Mouse (Mus musculus): Measurements from ENCODE around the gene Pus10. TPM values are rescaled to one million over a fixed set of nuclear protein-coding genes. Genes with fewer than 3 reads are reported as not detected.
"Not testable (repeated sequence)": the region's sequence is repeated elsewhere in the genome, so short reads cannot be mapped to it uniquely, and the experiment has no call there.

Pus10 gene
- polyA plus RNA-seq, 1 experiment, result 0.21 TPM

DNA sequence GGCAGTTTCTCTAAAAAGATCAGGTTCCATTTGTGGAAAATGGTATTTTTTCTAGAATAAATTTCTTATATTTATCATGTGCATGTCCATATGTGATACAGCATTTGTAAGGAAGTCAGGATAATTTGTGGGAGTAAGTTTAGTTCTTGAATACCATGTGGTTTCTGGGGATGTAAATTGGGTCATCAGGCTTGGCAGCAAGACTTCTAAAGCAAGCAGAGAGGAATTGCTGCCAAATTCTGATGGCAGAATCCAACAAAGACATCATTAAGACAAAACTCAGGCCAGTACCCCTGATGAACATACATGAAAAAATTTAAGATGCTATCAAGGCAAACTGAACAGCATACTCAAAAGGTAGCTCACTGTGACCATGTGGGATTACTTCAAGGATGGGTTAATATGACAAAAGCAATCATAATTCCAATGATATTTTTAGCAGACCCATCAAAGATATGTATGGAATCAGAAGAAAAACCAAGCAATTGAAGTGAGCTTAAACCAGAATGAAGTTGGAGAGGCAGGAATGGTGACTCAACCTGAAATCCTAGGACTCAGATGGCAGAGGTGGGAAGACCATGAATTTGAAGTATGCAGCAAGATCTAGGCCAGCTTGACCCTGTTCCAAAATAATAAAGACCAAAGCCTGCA lies 70.5 kb downstream of the Pus10 start:
- Histone ChIP-seq H3K9me3 (ENCODE audit: control insufficient read depth, low read length) (no peaks in the 10 kb centered on the region), H3K4me1 (ENCODE audit: control insufficient read depth) (no peaks in the 10 kb centered on the region; the same call in 1 of the 2 replicates), H3K36me3 (ENCODE audit: control insufficient read depth) (peaks cover 7% of the 10 kb centered on the region), H3K27me3 (ENCODE audit: control insufficient read depth) (no peaks in the 10 kb centered on the region), H3K4me3 (replicated peaks) (no peak overlapping the region)
- TF ChIP-seq GATA1 (IDR thresholded peaks at IDR 0.05; ENCODE audit: low read length) (no peak), TAL1 (IDR thresholded peaks at IDR 0.05; ENCODE audit: low read length) (no peak)

GRCm38 (mm10) chr11:23740895-23741294 lies 75.4 kb downstream of the Pus10 start:
- Histone ChIP-seq H3K4me3 (replicated peaks) (no peak overlapping the region), H3K9me3 (ENCODE audit: control insufficient read depth, low read length) (no peaks in the 10 kb centered on the region), H3K36me3 (ENCODE audit: control insufficient read depth) (no peaks in the 10 kb centered on the region; the same call in 1 of the 2 replicates), H3K27me3 (ENCODE audit: control insufficient read depth) (no peaks in the 10 kb centered on the region), H3K4me1 (ENCODE audit: control insufficient read depth) (no peaks in the 10 kb centered on the region; the same call in 1 of the 2 replicates)
- TF ChIP-seq GATA1 (IDR thresholded peaks at IDR 0.05; ENCODE audit: low read length) (no peak), TAL1 (IDR thresholded peaks at IDR 0.05; ENCODE audit: low read length) (no peak)

- Histone ChIP-seq H3K27me3 (ENCODE audit: control insufficient read depth) (no peaks in the 10 kb centered on the region), H3K9me3 (ENCODE audit: control insufficient read depth, low read length) (no peaks in the 10 kb centered on the region), H3K36me3 (ENCODE audit: control insufficient read depth) (no peaks in the 10 kb centered on the region; the same call in 1 of the 2 replicates), H3K4me3 (replicated peaks) (no peak overlapping the region), H3K4me1 (ENCODE audit: control insufficient read depth) (no peaks in the 10 kb centered on the region; the same call in 1 of the 2 replicates)
- TF ChIP-seq GATA1 (IDR thresholded peaks at IDR 0.05; ENCODE audit: low read length) (no peak), TAL1 (IDR thresholded peaks at IDR 0.05; ENCODE audit: low read length) (no peak)
Measured at GRCm38 (mm10) chr11:23741386-23741785, 75.9 kb downstream of the Pus10 start.

GRCm38 (mm10) chr11:23744352-23744751 lies 78.9 kb downstream of the Pus10 start:
- Histone ChIP-seq H3K4me1 (ENCODE audit: control insufficient read depth) (no peaks in the 10 kb centered on the region; the same call in 1 of the 2 replicates), H3K9me3 (ENCODE audit: control insufficient read depth, low read length) (no peaks in the 10 kb centered on the region), H3K27me3 (ENCODE audit: control insufficient read depth) (no peaks in the 10 kb centered on the region), H3K36me3 (ENCODE audit: control insufficient read depth) (no peaks in the 10 kb centered on the region; the same call in 1 of the 2 replicates), H3K4me3 (replicated peaks) (no peak overlapping the region)
- no peak for TF ChIP-seq TAL1 (IDR thresholded peaks at IDR 0.05; ENCODE audit: low read length)
- TF ChIP-seq GATA1 (IDR thresholded peaks at IDR 0.05; ENCODE audit: low read length), result no peak

DNA sequence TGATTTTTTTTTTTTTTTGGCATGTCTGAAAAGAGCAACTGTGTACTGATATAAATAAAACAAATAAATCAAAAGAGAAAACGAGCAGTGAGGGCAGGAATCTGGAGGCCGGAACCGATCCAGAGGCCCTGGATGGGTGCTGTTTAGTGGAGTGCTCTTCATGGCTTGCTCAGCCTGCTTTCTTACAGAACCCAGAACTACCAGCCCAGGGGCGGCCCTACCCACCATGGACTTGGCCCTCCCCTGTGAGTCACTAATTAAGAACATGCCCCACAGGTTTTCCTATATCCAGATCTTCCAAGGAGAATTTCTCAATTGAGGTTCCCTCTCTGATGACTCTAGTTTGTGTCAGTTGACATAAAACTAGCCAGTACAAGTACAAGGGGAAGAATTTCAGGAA lies 80.6 kb downstream of the Pus10 start:
- Histone ChIP-seq H3K9me3 (ENCODE audit: control insufficient read depth, low read length) (no peaks in the 10 kb centered on the region), H3K4me1 (ENCODE audit: control insufficient read depth) (no peaks in the 10 kb centered on the region), H3K4me3 (replicated peaks) (no peak overlapping the region), H3K27me3 (ENCODE audit: control insufficient read depth) (no peaks in the 10 kb centered on the region), H3K36me3 (ENCODE audit: control insufficient read depth) (no peaks in the 10 kb centered on the region; the same call in 1 of the 2 replicates)
- no peak for TF ChIP-seq GATA1 (IDR thresholded peaks at IDR 0.05; ENCODE audit: low read length)

GRCm38 (mm10) chr11:23753136-23753710 lies 87.7 kb downstream of the Pus10 start:
- no peaks in the 10 kb centered on the region for H3K4me1 ChIP-seq (ENCODE audit: control insufficient read depth)
- H3K4me3 ChIP-seq (replicated peaks), result no peak overlapping the region
- TF ChIP-seq GATA1 (IDR thresholded peaks at IDR 0.05; ENCODE audit: low read length) (no peak), TAL1 (IDR thresholded peaks at IDR 0.05; ENCODE audit: low read length) (no peak)
- no peaks in the 10 kb centered on the region for H3K36me3 ChIP-seq (ENCODE audit: control insufficient read depth)
- no peaks in the 10 kb centered on the region for H3K9me3 ChIP-seq (ENCODE audit: control insufficient read depth, low read length)
- no peaks in the 10 kb centered on the region for H3K27me3 ChIP-seq (ENCODE audit: control insufficient read depth)

GRCm38 (mm10) chr11:23754329-23754728 lies 88.9 kb downstream of the Pus10 start:
- Histone ChIP-seq H3K4me1 (ENCODE audit: control insufficient read depth) (no peaks in the 10 kb centered on the region), H3K4me3 (replicated peaks) (no peak overlapping the region), H3K27me3 (ENCODE audit: control insufficient read depth) (no peaks in the 10 kb centered on the region), H3K9me3 (ENCODE audit: control insufficient read depth, low read length) (no peaks in the 10 kb centered on the region), H3K36me3 (ENCODE audit: control insufficient read depth) (no peaks in the 10 kb centered on the region)
- TF ChIP-seq TAL1 (IDR thresholded peaks at IDR 0.05; ENCODE audit: low read length) (no peak), GATA1 (IDR thresholded peaks at IDR 0.05; ENCODE audit: low read length) (no peak)

GRCm38 (mm10) chr11:23758218-23758617 lies 92.7 kb downstream of the Pus10 start:
- Histone ChIP-seq H3K36me3 (ENCODE audit: control insufficient read depth) (no peaks in the 10 kb centered on the region), H3K4me3 (replicated peaks) (no peak overlapping the region), H3K27me3 (ENCODE audit: control insufficient read depth) (no peaks in the 10 kb centered on the region), H3K4me1 (ENCODE audit: control insufficient read depth) (no peaks in the 10 kb centered on the region), H3K9me3 (ENCODE audit: control insufficient read depth, low read length) (no peaks in the 10 kb centered on the region)
- TF ChIP-seq TAL1 (IDR thresholded peaks at IDR 0.05; ENCODE audit: low read length), result no peak
- no peak for TF ChIP-seq GATA1 (IDR thresholded peaks at IDR 0.05; ENCODE audit: low read length)

- Histone ChIP-seq H3K9me3 (ENCODE audit: control insufficient read depth, low read length) (no peaks in the 10 kb centered on the region), H3K27me3 (ENCODE audit: control insufficient read depth) (no peaks in the 10 kb centered on the region), H3K4me3 (replicated peaks) (no peak overlapping the region), H3K36me3 (ENCODE audit: control insufficient read depth) (no peaks in the 10 kb centered on the region), H3K4me1 (ENCODE audit: control insufficient read depth) (no peaks in the 10 kb centered on the region)
- TF ChIP-seq GATA1 (IDR thresholded peaks at IDR 0.05; ENCODE audit: low read length) (no peak), TAL1 (IDR thresholded peaks at IDR 0.05; ENCODE audit: low read length) (no peak)
Measured at GRCm38 (mm10) chr11:23762635-23763034, 97.2 kb downstream of the Pus10 start.

- Histone ChIP-seq H3K4me1 (ENCODE audit: control insufficient read depth) (peaks cover 16% of the 10 kb centered on the region), H3K27me3 (ENCODE audit: control insufficient read depth) (peaks cover 45% of the 10 kb centered on the region)
- H3K9me3 ChIP-seq (ENCODE audit: control insufficient read depth, low read length); H3K36me3 ChIP-seq (ENCODE audit: control insufficient read depth); H3K4me3 ChIP-seq (replicated peaks): not testable (repeated sequence)
Measured at GRCm38 (mm10) chr11:23767369-23767768, 101.9 kb downstream of the Pus10 start.

Measured in erythroblast, embryonic 14.5 days (primary cell).